Mouse (Mus musculus) liver, embryonic 16.5 days (tissue): ENCODE measurements around the gene Ugt1a8. TPM values are rescaled to one million over a fixed set of nuclear protein-coding genes. Genes with fewer than 3 reads are reported as not detected.
A peak's percentile ranks its signal among the peaks of the same experiment; 100 is the strongest.
"Not testable (repeated sequence)": the region's sequence is repeated elsewhere in the genome, so short reads cannot be mapped to it uniquely, and the experiment has no call there.

Experiments
- ATAC-seq: fragments of 200-750 bp; cut with Nextera tagmentation; 2 replicates; pipeline ENCODE4 v1.8.0; 2017; ENCODE audit warnings: low read depth, mild to moderate bottlenecking, moderate number of reproducible peaks, moderate library complexity
- H3K27ac ChIP-seq: fragments of 300-500 bp; sonication (generic); 2 replicates; pipeline ENCODE4 v1.5.1; 2014; ENCODE audit warnings: mild to moderate bottlenecking, low read length
- H3K27me3 ChIP-seq: fragments of 300-500 bp; sonication (generic); 2 replicates; pipeline ENCODE4 v1.6.1; 2014; ENCODE audit warnings: low read depth, low read length, mixed read lengths; ENCODE audit not compliant: control insufficient read depth, insufficient read depth
- H3K36me3 ChIP-seq: fragments of 300-500 bp; sonication (generic); 2 replicates; pipeline ENCODE4 v1.6.1; 2014; ENCODE audit warnings: mild to moderate bottlenecking; ENCODE audit not compliant: control insufficient read depth, insufficient read depth
- H3K4me1 ChIP-seq: fragments of 300-500 bp; sonication (generic); 2 replicates; pipeline ENCODE4 v1.6.1; 2014; ENCODE audit warnings: low read depth, low read length, mixed read lengths; ENCODE audit not compliant: control insufficient read depth
- H3K4me2 ChIP-seq: fragments of 300-500 bp; sonication (generic); 2 replicates; pipeline ENCODE4 v1.6.1; 2014; ENCODE audit warnings: low read depth, low read length, mixed read lengths
- H3K4me3 ChIP-seq: fragments of 300-500 bp; sonication (generic); 2 replicates; pipeline ENCODE4 v1.5.1; 2014; ENCODE audit warnings: low read depth, mild to moderate bottlenecking, low read length
- H3K9ac ChIP-seq: fragments of 300-500 bp; sonication (generic); 2 replicates; pipeline ENCODE4 v1.6.1; 2014; ENCODE audit warnings: low read depth, low read length
- H3K9me3 ChIP-seq: fragments of 300-500 bp; sonication (generic); replicated peaks from 2 replicates; pipeline ENCODE4 v1.6.1; 2016; ENCODE audit warnings: low read length; ENCODE audit not compliant: control insufficient read depth
- WGBS: fragments of 180-500 bp; shearing (Covaris S2); extraction: QIAGEN DNeasy Blood & Tissue Kit; methylation state at CpG from one replicate; pipeline ENCODE4 v1.1.7; 2014; ENCODE audit not compliant: insufficient replicate concordance; 5-methylcytosine and 5-hydroxymethylcytosine counted together
- polyA plus RNA-seq: library from polyadenylated mRNA; unstranded; fragments of >200 nt; fragmentation: Nextera tagmentation; extraction: Ambion mirVana; gene quantifications from 2 replicates; pipeline ENCODE4 v1.2.1, GENCODE M21; 2015

Ugt1a8 gene
- polyA plus RNA-seq, 1 experiment from 2014 or later, result not detected

DNA sequence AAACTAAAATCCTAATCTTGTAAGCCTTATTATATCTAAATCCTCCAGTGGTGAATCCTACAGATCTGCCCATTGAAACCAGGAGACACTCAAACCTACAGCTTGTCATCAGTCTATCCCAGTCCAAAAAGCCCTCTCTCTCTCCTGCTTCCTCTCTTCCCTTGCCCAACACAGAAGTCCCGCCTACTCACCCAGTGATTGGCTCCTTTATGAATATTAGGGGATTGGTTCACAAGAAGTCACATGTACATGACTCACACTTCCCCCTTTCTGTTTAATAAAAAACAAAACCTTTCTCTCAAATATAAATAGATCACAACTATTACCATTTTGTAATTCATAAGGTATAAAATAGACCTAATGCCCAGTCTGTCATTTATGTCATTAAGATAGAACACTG is 10.5 kb upstream of the Ugt1a8 start:
- Histone ChIP-seq H3K27ac (no peak overlapping the region), H3K9me3 (no peaks in the 10 kb centered on the region), H3K4me2 (no peak overlapping the region), H3K27me3 (no peaks in the 10 kb centered on the region), H3K4me3 (no peak overlapping the region), H3K36me3 (no peaks in the 10 kb centered on the region), H3K9ac (no peak overlapping the region), H3K4me1 (no peaks in the 10 kb centered on the region)
- WGBS, result 52% methylated on average over 1 of the region's 1 CpGs
- ATAC-seq, result no peak

DNA sequence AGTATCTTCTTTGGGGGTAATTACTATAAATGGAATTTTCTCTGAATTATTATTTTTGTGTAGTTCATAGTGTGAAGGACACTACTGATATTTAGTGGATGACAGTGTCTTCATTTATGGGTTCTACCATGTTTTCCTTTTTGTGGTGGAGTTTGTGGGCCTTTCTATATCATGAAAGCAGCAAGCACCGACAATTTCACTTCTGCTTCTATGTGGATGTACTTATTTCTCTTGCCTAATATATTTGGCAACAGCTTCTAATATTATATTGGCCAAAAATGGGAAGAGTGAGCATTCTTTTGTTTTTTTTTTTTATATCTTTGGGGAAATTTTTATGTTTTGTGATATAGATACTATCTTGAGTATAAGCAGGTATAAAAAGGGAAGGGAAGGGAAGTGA is 5.9 kb upstream of the Ugt1a8 start:
- no peak for ATAC-seq
- H3K9ac ChIP-seq, result no peak overlapping the region
- no peaks in the 10 kb centered on the region for H3K9me3 ChIP-seq
- H3K4me1 ChIP-seq, result no peaks in the 10 kb centered on the region
- no peaks in the 10 kb centered on the region for H3K36me3 ChIP-seq
- H3K4me3 ChIP-seq, result no peak overlapping the region
- WGBS, result 46% methylated on average over 1 of the region's 1 CpGs
- H3K4me2 ChIP-seq, result no peak overlapping the region
- no peak overlapping the region for H3K27ac ChIP-seq
- H3K27me3 ChIP-seq, result no peaks in the 10 kb centered on the region

DNA sequence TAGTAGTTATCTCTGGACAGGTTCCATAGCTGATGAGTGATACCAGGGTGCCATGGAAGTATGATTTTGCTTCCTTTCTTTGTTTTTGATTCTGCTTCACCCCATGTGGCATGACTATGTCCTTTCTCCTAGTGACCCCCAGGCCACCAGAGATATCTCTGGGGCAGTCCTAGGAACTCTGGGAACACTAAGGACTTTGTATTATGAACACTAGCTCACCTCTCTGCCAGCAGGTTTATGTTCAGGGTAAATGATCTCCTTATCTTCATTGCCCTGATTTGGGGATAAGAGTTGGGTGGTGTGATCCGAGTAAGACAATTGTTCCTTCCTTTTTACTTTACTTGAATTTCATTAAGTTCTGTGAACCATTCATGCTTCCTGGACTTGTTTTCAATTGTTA is 1.5 kb upstream of the Ugt1a8 start:
- Histone ChIP-seq H3K4me2 (no peak overlapping the region), H3K4me3 (no peak overlapping the region), H3K36me3 (no peaks in the 10 kb centered on the region), H3K27me3 (no peaks in the 10 kb centered on the region), H3K27ac (no peak overlapping the region), H3K9me3 (no peaks in the 10 kb centered on the region), H3K4me1 (no peaks in the 10 kb centered on the region), H3K9ac (no peak overlapping the region)
- ATAC-seq, result no peak
- WGBS, result 45% methylated on average over 1 of the region's 1 CpGs

DNA sequence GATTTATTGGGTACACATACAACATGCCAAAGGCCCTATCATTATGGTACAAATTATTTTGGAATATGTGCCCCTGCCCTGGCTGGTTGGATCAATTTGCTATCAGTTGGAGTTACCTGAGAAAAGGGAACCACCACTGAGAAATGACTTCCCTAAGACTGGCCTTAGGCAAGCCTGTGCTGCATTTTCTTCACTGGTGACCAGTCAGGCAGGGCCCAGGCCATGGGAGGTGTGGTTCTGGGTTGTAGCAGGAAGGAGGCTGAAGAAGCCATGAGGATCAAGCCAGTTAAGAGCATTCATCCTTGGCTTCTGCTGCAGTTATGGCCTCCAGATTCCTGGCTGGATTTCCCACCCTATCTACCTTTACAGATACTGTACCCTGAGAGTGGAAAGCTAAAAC is 4.7 kb downstream of the Ugt1a8 start:
- no peak for ATAC-seq
- Histone ChIP-seq H3K4me3 (no peak overlapping the region), H3K9ac (no peak overlapping the region), H3K27me3 (no peaks in the 10 kb centered on the region), H3K9me3 (no peaks in the 10 kb centered on the region), H3K27ac (no peak overlapping the region), H3K36me3 (no peaks in the 10 kb centered on the region), H3K4me2 (no peak overlapping the region), H3K4me1 (no peaks in the 10 kb centered on the region)

DNA sequence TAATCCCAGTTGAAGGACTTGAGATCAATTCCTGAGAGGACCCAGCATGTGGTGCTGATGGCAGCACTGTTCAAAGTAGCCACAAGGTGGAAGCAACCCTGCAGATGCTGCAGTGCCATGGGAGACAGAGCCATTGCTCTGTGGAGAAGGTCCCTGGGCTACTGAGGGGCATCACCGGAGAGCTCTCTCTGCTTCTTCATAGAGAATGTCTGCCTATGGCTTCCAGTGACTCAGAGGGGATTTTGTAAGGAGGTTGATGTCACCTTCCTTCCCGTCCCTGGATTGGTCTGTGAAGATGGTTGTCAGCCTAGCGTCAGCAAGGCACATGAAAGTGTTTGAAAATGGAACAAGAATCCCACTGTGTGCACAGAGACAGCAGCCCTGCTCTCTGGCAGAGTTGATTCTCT is 6.7 kb downstream of the Ugt1a8 start:
- H3K27ac ChIP-seq, result peak overlapping the region; percentile 16
- ATAC-seq, H3K36me3 ChIP-seq, H3K9me3 ChIP-seq, H3K9ac ChIP-seq, H3K4me3 ChIP-seq, H3K4me1 ChIP-seq, H3K27me3 ChIP-seq: not testable (repeated sequence)
- 35% methylated on average over 3 of the region's 3 CpGs for WGBS
- 0 out of 2 replicates have a peak overlapping the region, but pooled peaks have one; percentile 21 for H3K4me2 ChIP-seq

DNA sequence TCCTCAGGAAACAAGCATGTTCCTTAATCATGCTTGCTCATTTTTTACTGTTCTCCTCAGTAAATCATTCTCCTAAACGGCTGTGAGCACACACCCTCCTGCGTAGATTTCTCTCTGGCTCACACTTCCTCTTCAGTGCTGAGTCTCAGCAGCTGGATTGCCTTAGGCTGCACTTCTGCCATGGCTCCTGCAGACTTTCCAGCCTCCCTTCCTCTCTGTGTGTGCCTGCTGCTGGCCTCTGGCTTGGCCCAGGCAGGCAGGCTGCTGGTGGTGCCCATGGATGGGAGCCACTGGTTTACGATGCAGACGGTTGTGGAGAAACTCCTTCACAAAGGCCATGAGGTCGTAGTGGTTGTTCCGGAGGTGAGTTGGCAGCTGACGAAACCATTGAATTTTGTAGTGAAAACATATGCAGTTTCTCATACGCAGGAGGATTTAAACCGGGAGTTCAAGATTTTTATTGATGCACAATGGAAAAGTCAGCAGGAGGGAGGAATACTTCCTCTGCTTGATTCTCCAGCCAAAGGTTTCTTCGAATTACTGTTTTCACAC is 7.4 kb downstream of the Ugt1a8 start, which contains the start of gene Ugt1a7c:
TSS of gene Ugt1a7c (plus strand) at position 122 of the 552 bp plus-strand sequence.
- Histone ChIP-seq H3K9ac (no peak within 1 kb of the TSS), H3K27ac (peak within 1 kb of the TSS; percentile 16), H3K9me3 (no peaks in the 10 kb centered on the region), H3K4me3 (peak within 1 kb of the TSS; percentile 13; the same call in 1 of the 2 replicates), H3K4me1 (no peaks in the 10 kb centered on the region), H3K27me3 (no peaks in the 10 kb centered on the region), H3K36me3 (no peaks in the 10 kb centered on the region), H3K4me2 (0 out of 2 replicates have a peak within 1 kb of the TSS, but pooled peaks have one; percentile 21)
- ATAC-seq, result peak; percentile 27; the same call in 1 of the 2 replicates
- WGBS, result 24% methylated on average over 10 of the region's 10 CpGs

DNA sequence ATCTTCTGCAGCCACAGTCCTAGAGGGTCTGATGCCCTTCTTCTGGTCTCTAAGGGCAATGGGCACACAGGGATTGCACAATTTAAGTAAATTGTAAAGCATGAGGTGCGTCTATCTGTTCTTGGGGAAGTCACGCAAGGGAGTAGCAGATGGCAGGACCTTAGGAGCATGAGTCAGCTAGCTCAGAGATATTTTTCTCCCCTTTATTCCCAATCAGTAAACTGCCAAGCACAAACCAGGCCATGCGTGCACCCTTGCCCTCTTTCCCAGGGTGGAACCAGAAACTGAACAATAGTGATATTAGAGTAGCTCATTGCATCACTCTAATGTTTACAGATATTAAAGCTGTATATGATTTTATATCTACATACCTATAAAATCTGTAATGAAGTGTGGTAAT is 10.9 kb downstream of the Ugt1a8 start:
- WGBS, result 38% methylated on average over 3 of the region's 3 CpGs

DNA sequence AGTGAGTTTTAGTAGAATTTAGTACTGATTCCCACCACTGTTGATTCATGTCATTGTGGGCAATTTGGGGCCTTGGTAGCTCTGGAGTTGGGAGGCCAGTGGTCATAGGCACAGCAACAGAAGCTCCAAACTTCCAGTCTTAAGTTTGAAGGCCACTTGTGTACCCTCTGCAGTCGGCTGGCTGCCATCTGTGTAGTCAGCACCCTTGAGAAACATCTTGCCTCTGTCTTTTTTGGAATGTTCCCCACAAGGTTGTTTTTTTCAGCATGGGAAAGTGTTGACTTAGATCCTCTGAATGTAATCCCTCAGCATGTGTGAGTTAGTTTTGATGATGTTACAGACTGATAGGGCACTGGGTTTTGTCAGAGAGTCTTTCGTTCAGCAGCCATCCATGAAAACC is 12.1 kb downstream of the Ugt1a8 start:
- H3K4me1 ChIP-seq, H3K4me3 ChIP-seq, H3K27me3 ChIP-seq, H3K4me2 ChIP-seq, H3K9me3 ChIP-seq, H3K27ac ChIP-seq, H3K36me3 ChIP-seq, H3K9ac ChIP-seq, ATAC-seq: not testable (repeated sequence)
- WGBS, result 41% methylated on average over 2 of the region's 2 CpGs

More for the DNA sequence above, 10.9 kb downstream of the Ugt1a8 start:
- H3K27ac ChIP-seq, H3K27me3 ChIP-seq, H3K9ac ChIP-seq, H3K4me3 ChIP-seq, ATAC-seq, H3K9me3 ChIP-seq, H3K36me3 ChIP-seq, H3K4me2 ChIP-seq, H3K4me1 ChIP-seq: not testable (repeated sequence)

DNA sequence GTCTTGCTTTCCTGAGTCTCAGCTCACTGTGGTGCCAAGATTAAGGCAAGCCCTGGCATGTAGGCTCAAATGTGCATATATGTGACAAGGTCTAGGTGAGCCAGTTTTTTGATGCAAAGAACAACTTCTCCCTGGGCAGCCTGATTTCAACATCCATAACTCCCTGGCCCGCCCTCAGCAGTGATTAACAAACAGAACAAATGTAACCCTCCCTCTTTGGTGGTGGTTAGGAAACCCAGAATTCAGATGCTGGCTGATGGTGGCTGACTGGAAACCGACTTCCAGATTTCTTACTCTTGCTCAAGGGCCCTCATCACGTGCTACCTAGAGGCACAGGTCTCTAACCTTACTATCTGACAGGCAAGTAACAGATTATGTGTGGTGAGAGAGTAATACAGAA is 15.4 kb downstream of the Ugt1a8 start, which contains the start of gene Ugt1a6b:
TSS of gene Ugt1a6b (plus strand) at position 234 of the 400 bp plus-strand sequence.
- not testable (repeated sequence) for H3K27me3 ChIP-seq, H3K9me3 ChIP-seq, H3K4me1 ChIP-seq, H3K9ac ChIP-seq, H3K36me3 ChIP-seq
- 10% methylated on average over 3 of the region's 3 CpGs for WGBS
- Histone ChIP-seq H3K4me2 (peak within 1 kb of the TSS; percentile 26), H3K4me3 (peak within 1 kb of the TSS; percentile 16; the same call in 1 of the 2 replicates), H3K27ac (peak within 1 kb of the TSS; percentile 38; the same call in 1 of the 2 replicates)
- ATAC-seq, result peak; percentile 68
